Comparison of ENCODE assay signal across 14 mouse cellular contexts in genomic region chr10:27698305-27698704, GRCm38 (mm10).
"Had no signal": no experiment of that assay in that cellular context is flagged by ENCODE, and none has a peak within 500 bp of the region (broad histone marks: within the 10 kb centered on the region; RNA-seq: fewer than 3 reads in every experiment).

No protein-coding gene starts in this region.

- H3K27me3 ChIP-seq: liver, embryonic 13.5 days; lung, embryonic 15.5 days; megakaryocyte, embryonic 14.5 days; midbrain, embryonic 13.5 days had no signal

- H3K4me1 ChIP-seq: limb, embryonic 12.5 days; liver, embryonic 13.5 days; lung, embryonic 15.5 days; megakaryocyte, embryonic 14.5 days; midbrain, embryonic 13.5 days had no signal

- DNase-seq: kidney, adult 9 months; kidney, postnatal 36 days; layer of hippocampus, adult 9-11 months; liver; liver, embryonic 13.5 days; liver, postnatal 0 days; lung, postnatal 14 days; thymus, postnatal 36 days had no signal

- H3K9ac ChIP-seq: limb, embryonic 12.5 days; liver, embryonic 13.5 days; liver, postnatal 0 days; lung, embryonic 15.5 days; midbrain, embryonic 13.5 days had no signal

- H3K4me3 ChIP-seq: limb, embryonic 12.5 days; liver, embryonic 13.5 days; lung, embryonic 15.5 days; megakaryocyte, embryonic 14.5 days; midbrain, embryonic 13.5 days had no signal

- H3K9me3 ChIP-seq: limb, embryonic 12.5 days; liver, embryonic 13.5 days; lung, embryonic 15.5 days; megakaryocyte, embryonic 14.5 days; midbrain, embryonic 13.5 days had no signal

- ATAC-seq: liver, postnatal 0 days; midbrain, embryonic 13.5 days had no signal

- H3K4me2 ChIP-seq: limb, embryonic 12.5 days; liver, embryonic 13.5 days; lung, embryonic 15.5 days; midbrain, embryonic 13.5 days had no signal

- H3K36me3 ChIP-seq: limb, embryonic 12.5 days; liver, embryonic 13.5 days; lung, embryonic 15.5 days; midbrain, embryonic 13.5 days had no signal

- H3K27ac ChIP-seq: kidney, postnatal 0 days; limb, embryonic 12.5 days; liver, embryonic 13.5 days; lung, embryonic 15.5 days; macrophage; midbrain, embryonic 13.5 days had no signal
